Mouse (Mus musculus) MEL (cell line): ENCODE results near the gene Chp1. TPM values are rescaled to one million over a fixed set of nuclear protein-coding genes. Genes with fewer than 3 reads are reported as not detected.

Experiments
- DNase-seq: peaks from one replicate; pipeline ENCODE4 v3.0.0; 2011; ENCODE audit warnings: low read depth, low spot score
- H3K27ac ChIP-seq: 2 replicates; pipeline ENCODE4 v1.5.1; 2012; ENCODE audit warnings: low read depth, mild to moderate bottlenecking, control low read depth, low read length, moderate library complexity; ENCODE audit not compliant: control insufficient read depth
- H3K27me3 ChIP-seq, 2 experiments: fragments of 150-350 bp in 1 of 2; sonication (generic) in 1 of 2; 2 replicates each; pipeline ENCODE4 v1.6.1; 2012; ENCODE audit warnings: low read length in 2 of 2, mild to moderate bottlenecking in 2 of 2, improper control_type of control experiment in 1 of 2, moderate library complexity in 1 of 2; ENCODE audit not compliant: insufficient read depth in 2 of 2, control insufficient read depth in 1 of 2
- H3K36me3 ChIP-seq, 2 experiments: 2 replicates each; pipeline ENCODE4 v1.6.1; 2012 to 2014; ENCODE audit warnings: low read length in 2 of 2, improper control_type of control experiment in 1 of 2, inconsistent platforms in 1 of 2, mild to moderate bottlenecking in 1 of 2; ENCODE audit not compliant: insufficient read depth in 2 of 2, control insufficient read depth in 1 of 2
- H3K4me1 ChIP-seq, 2 experiments: fragments of 150-350 bp in 1 of 2; sonication (generic) in 1 of 2; 2 replicates each; pipeline ENCODE4 v1.6.1; 2012; ENCODE audit warnings: low read length in 2 of 2, improper control_type of control experiment in 1 of 2, mild to moderate bottlenecking in 1 of 2; ENCODE audit not compliant: insufficient read depth in 2 of 2, control insufficient read depth in 1 of 2
- H3K4me3 ChIP-seq, 2 experiments: fragments of 150-350 bp in 1 of 2; sonication (generic) in 1 of 2; 2 replicates each; pipeline ENCODE4 v1.5.1; 2012; ENCODE audit warnings: low read depth in 2 of 2, low read length in 2 of 2, mild to moderate bottlenecking in 2 of 2, moderate library complexity in 2 of 2, control low read depth in 1 of 2, improper control_type of control experiment in 1 of 2; ENCODE audit not compliant: control insufficient read depth in 1 of 2, insufficient read depth in 1 of 2
- H3K79me2 ChIP-seq: 2 replicates; pipeline ENCODE4 v1.6.1; 2012; ENCODE audit warnings: mild to moderate bottlenecking, low read length, moderate library complexity; ENCODE audit not compliant: control insufficient read depth, poor library complexity, insufficient read depth
- H3K9ac ChIP-seq: 2 replicates; pipeline ENCODE4 v1.6.1; 2012; ENCODE audit warnings: low read depth, mild to moderate bottlenecking, control low read depth, low read length, moderate library complexity; ENCODE audit not compliant: control insufficient read depth, poor library complexity, severe bottlenecking
- H3K9me3 ChIP-seq: fragments of 150-350 bp; sonication (generic); replicated peaks from 2 replicates; pipeline ENCODE4 v1.6.1; 2012; ENCODE audit warnings: mild to moderate bottlenecking, low read length, improper control_type of control experiment, moderate library complexity; ENCODE audit not compliant: insufficient read depth
- CHD1 ChIP-seq: IDR thresholded peaks from 2 replicates; pipeline ENCODE4 v1.6.1; 2012; ENCODE audit warnings: low read depth, mild to moderate bottlenecking, inconsistent platforms, low read length, improper control_type of control experiment
- CTCF ChIP-seq, 3 experiments: IDR thresholded peaks in 2 of 3; conservative IDR thresholded peaks in 1 of 3; 2 replicates each; pipeline ENCODE4 v1.5.1; 2011 to 2012; ENCODE audit warnings: low read length in 3 of 3, low read depth in 2 of 3, mild to moderate bottlenecking in 2 of 3, improper control_type of control experiment in 1 of 3, inconsistent platforms in 1 of 3, mixed read lengths in 1 of 3, moderate library complexity in 1 of 3; ENCODE audit not compliant: control insufficient read depth in 1 of 3, insufficient read depth in 1 of 3, poor library complexity in 1 of 3, severe bottlenecking in 1 of 3
- EP300 ChIP-seq, 2 experiments: IDR thresholded peaks; 2 replicates each; pipeline ENCODE4 v1.6.1; 2011; ENCODE audit warnings: improper control_type of control experiment in 2 of 2, low read length in 2 of 2, low read depth in 1 of 2, mild to moderate bottlenecking in 1 of 2
- GATA1 ChIP-seq: IDR thresholded peaks from 2 replicates; pipeline ENCODE4 v1.6.1; 2011; ENCODE audit warnings: low read depth, low read length, improper control_type of control experiment
- MAFK ChIP-seq: IDR thresholded peaks from 2 replicates; pipeline ENCODE4 v1.6.1; 2011; ENCODE audit warnings: low read depth, mild to moderate bottlenecking, low read length, improper control_type of control experiment, borderline replicate concordance
- MAZ ChIP-seq: IDR thresholded peaks from 2 replicates; pipeline ENCODE4 v1.6.1; 2012; ENCODE audit warnings: low read depth, mild to moderate bottlenecking, inconsistent platforms, low read length, improper control_type of control experiment
- MEF2A ChIP-seq: IDR thresholded peaks from 2 replicates; pipeline ENCODE4 v1.6.1; 2014; ENCODE audit warnings: low read depth, mild to moderate bottlenecking, inconsistent platforms, low read length, improper control_type of control experiment; ENCODE audit not compliant: poor library complexity, insufficient replicate concordance, severe bottlenecking; ENCODE audit errors: extremely low read depth
- MYB ChIP-seq: IDR thresholded peaks from 2 replicates; pipeline ENCODE4 v1.6.1; 2011; ENCODE audit warnings: mild to moderate bottlenecking, low read depth, low read length, improper control_type of control experiment
- MYC ChIP-seq: IDR thresholded peaks from 2 replicates; pipeline ENCODE4 v1.6.1; 2011; ENCODE audit warnings: low read depth, mild to moderate bottlenecking, low read length, improper control_type of control experiment, moderate library complexity
- NELFE ChIP-seq: IDR thresholded peaks from 2 replicates; pipeline ENCODE4 v1.6.1; 2011; ENCODE audit warnings: low read depth, low read length, improper control_type of control experiment
- NRF1 ChIP-seq: IDR thresholded peaks from 2 replicates; pipeline ENCODE4 v1.6.1; 2014; ENCODE audit warnings: low read depth, mild to moderate bottlenecking, inconsistent platforms, low read length, improper control_type of control experiment, moderate library complexity; ENCODE audit not compliant: poor library complexity, insufficient read depth, severe bottlenecking
- POLR2AphosphoS2 ChIP-seq: IDR thresholded peaks from 2 replicates; pipeline ENCODE4 v1.6.1; 2011; ENCODE audit warnings: low read length, improper control_type of control experiment
- POLR2AphosphoS5 ChIP-seq: IDR thresholded peaks from 2 replicates; pipeline ENCODE4 v1.6.1; 2012; ENCODE audit warnings: low read depth, borderline replicate concordance, mild to moderate bottlenecking, inconsistent platforms, low read length, moderate library complexity, mixed read lengths
- SMC3 ChIP-seq: IDR thresholded peaks from 2 replicates; pipeline ENCODE4 v1.6.1; 2011; ENCODE audit warnings: low read depth, low read length, improper control_type of control experiment
- TBP ChIP-seq: IDR thresholded peaks from 2 replicates; pipeline ENCODE4 v1.8.0; 2011; ENCODE audit warnings: low read depth, low read length, improper control_type of control experiment
- TCF12 ChIP-seq: IDR thresholded peaks from 2 replicates; pipeline ENCODE4 v1.6.1; 2014; ENCODE audit warnings: low read depth, mild to moderate bottlenecking, inconsistent platforms, low read length, improper control_type of control experiment, moderate library complexity
- USF1 ChIP-seq: IDR thresholded peaks from 2 replicates; pipeline ENCODE4 v1.6.1; 2014; ENCODE audit warnings: low read depth, mild to moderate bottlenecking, inconsistent platforms, low read length, improper control_type of control experiment, moderate library complexity
- ZC3H11A ChIP-seq: IDR thresholded peaks from 2 replicates; pipeline ENCODE4 v1.6.1; 2012; ENCODE audit warnings: low read depth, mild to moderate bottlenecking, inconsistent platforms, low read length, improper control_type of control experiment
- ZKSCAN1 ChIP-seq: IDR thresholded peaks from 2 replicates; pipeline ENCODE4 v1.6.1; 2012; ENCODE audit warnings: low read depth, mild to moderate bottlenecking, inconsistent platforms, low read length, improper control_type of control experiment, moderate library complexity
- ZNF384 ChIP-seq: IDR thresholded peaks from 2 replicates; pipeline ENCODE4 v1.6.1; 2012; ENCODE audit warnings: low read depth, mild to moderate bottlenecking, inconsistent platforms, low read length, improper control_type of control experiment
- polyA plus RNA-seq, 2 experiments: library from polyadenylated mRNA; stranded (reverse) in 1 of 2; unstranded in 1 of 2; fragments of >175 nt in 1 of 2; fragments of >200 nt in 1 of 2; gene quantifications; 2 replicates each; pipeline versions ENCODE4 v1.2.1 to v1.2.4; 2012; ENCODE audit warnings: low replicate concordance in 2 of 2, low read depth in 1 of 2; ENCODE audit not compliant: insufficient read length in 2 of 2, insufficient read depth in 1 of 2, missing spikeins in 1 of 2
- total RNA-seq: library from RNA; depleted of rRNA; stranded (reverse); fragments of 300-350 nt; gene quantifications from 2 replicates; pipeline ENCODE4 v1.2.3, GENCODE M21; 2012

Gene Chp1
- total and polyA plus RNA-seq, 3 experiments, result 32.5 to 74.8 TPM; not detected in 1

- no peak overlapping the region for H3K4me3 ChIP-seq
- no peak overlapping the region for H3K27ac ChIP-seq
- no peaks in the 10 kb centered on the region for H3K27me3 ChIP-seq
- DNase-seq, result no peak
- H3K9ac ChIP-seq, result no peak overlapping the region
- H3K79me2 ChIP-seq, result no peaks in the 10 kb centered on the region; the same call in 1 of the 2 replicates
- no peaks in the 10 kb centered on the region for H3K9me3 ChIP-seq
- peak; percentile 39; the same call in 1 of the 2 replicates for TF ChIP-seq ZNF384
- no peak for TF ChIP-seq SMC3
- no peak for TF ChIP-seq MYB
- H3K4me1 ChIP-seq, result no peaks in the 10 kb centered on the region
- H3K36me3 ChIP-seq, result no peaks in the 10 kb centered on the region; a peak in 3 of 4 replicates
Measured at GRCm38 (mm10) chr2:119566182-119566855, 18.8 kb downstream of the Chp1 start.

- Histone ChIP-seq H3K27me3 (no peaks in the 10 kb centered on the region), H3K4me3 (no peak overlapping the region), H3K36me3 (peaks cover 0 to 5% of the 10 kb centered on the region in 2 experiments; a peak in 1 of 4 replicates), H3K27ac (no peak overlapping the region), H3K79me2 (no peaks in the 10 kb centered on the region)
- DNase-seq, result no peak
- TF ChIP-seq NELFE (no peak), TCF12 (no peak), ZKSCAN1 (no peak), POLR2AphosphoS2 (no peak), NRF1 (no peak), MYC (no peak), USF1 (no peak), TBP (no peak), CTCF (IDR thresholded peaks at IDR 0.05 in 2 of 3, conservative IDR thresholded peaks at IDR 0.05 in 1 of 3; ENCODE audit: control insufficient read depth in 1 of 3, insufficient read depth in 1 of 3, low read depth in 2 of 3, low read length in 3 of 3, poor library complexity in 1 of 3, severe bottlenecking in 1 of 3) (no peak), GATA1 (no peak), EP300 (IDR thresholded peaks at IDR 0.05; ENCODE audit: low read depth in 1 of 2, low read length in 2 of 2) (no peak), MAFK (no peak), CHD1 (no peak), POLR2AphosphoS5 (no peak), MEF2A (no peak), ZC3H11A (no peak), MAZ (no peak)
- TF ChIP-seq, all 39 proteins: peak for 0
- Histone ChIP-seq H3K4me1 (no peaks in the 10 kb centered on the region), H3K9me3 (no peaks in the 10 kb centered on the region), H3K9ac (no peak overlapping the region)
Measured at GRCm38 (mm10) chr2:119572471-119572870, 25.0 kb downstream of the Chp1 start.
